Mouse (Mus musculus) bone marrow macrophage, adult 2 months (primary cell): Measurements from ENCODE around the gene Slc39a12. TPM values are rescaled to one million over a fixed set of nuclear protein-coding genes. Genes with fewer than 3 reads are reported as not detected.

Source experiments
- H3K27ac ChIP-seq: 2 replicates; pipeline ENCODE4 v1.5.1; 2012; ENCODE audit warnings: low read depth, low read length; ENCODE audit not compliant: insufficient read depth
- H3K4me1 ChIP-seq: 2 replicates; pipeline ENCODE4 v1.6.1; 2012; ENCODE audit warnings: low read length; ENCODE audit not compliant: control insufficient read depth, insufficient read depth
- H3K4me3 ChIP-seq: 2 replicates; pipeline ENCODE4 v1.5.1; 2012; ENCODE audit warnings: mild to moderate bottlenecking, low read length, moderate library complexity; ENCODE audit not compliant: insufficient read depth
- CTCF ChIP-seq: IDR thresholded peaks from 2 replicates; pipeline ENCODE4 v1.5.1; 2012; ENCODE audit warnings: low read depth, mild to moderate bottlenecking, low read length, moderate library complexity
- POLR2A ChIP-seq: IDR thresholded peaks from 2 replicates; pipeline ENCODE4 v1.6.1; 2012; ENCODE audit warnings: mild to moderate bottlenecking, low read depth, low read length, borderline replicate concordance
- polyA plus RNA-seq: library from polyadenylated mRNA; stranded (reverse); fragments of >200 nt; gene quantifications from 2 replicates; pipeline ENCODE4 v1.2.4, GENCODE M21; 2012; ENCODE audit not compliant: missing spikeins, insufficient read depth, insufficient read length

Gene Slc39a12
- polyA plus RNA-seq, result 0.48 and 0.63 TPM in 2 replicates

GRCm38 (mm10) chr2:14388162-14388561 lies at the start of gene Slc39a12:
Slc39a12 (plus strand) TSS chr2:14388316.
- TF ChIP-seq CTCF (no peak), POLR2A (no peak)
- Histone ChIP-seq H3K27ac (no peak within 1 kb of the TSS), H3K4me3 (no peak within 1 kb of the TSS)

GRCm38 (mm10) chr2:14341652-14342308 lies 46.3 kb upstream of the Slc39a12 start:
- Histone ChIP-seq H3K4me1 (peaks cover 6% of the 10 kb centered on the region), H3K4me3 (no peak overlapping the region), H3K27ac (no peak overlapping the region)
- no peak for TF ChIP-seq POLR2A

More at GRCm38 (mm10) chr2:14388162-14388561, at the start of gene Slc39a12:
- H3K4me1 ChIP-seq, result no peaks in the 10 kb centered on the region

DNA sequence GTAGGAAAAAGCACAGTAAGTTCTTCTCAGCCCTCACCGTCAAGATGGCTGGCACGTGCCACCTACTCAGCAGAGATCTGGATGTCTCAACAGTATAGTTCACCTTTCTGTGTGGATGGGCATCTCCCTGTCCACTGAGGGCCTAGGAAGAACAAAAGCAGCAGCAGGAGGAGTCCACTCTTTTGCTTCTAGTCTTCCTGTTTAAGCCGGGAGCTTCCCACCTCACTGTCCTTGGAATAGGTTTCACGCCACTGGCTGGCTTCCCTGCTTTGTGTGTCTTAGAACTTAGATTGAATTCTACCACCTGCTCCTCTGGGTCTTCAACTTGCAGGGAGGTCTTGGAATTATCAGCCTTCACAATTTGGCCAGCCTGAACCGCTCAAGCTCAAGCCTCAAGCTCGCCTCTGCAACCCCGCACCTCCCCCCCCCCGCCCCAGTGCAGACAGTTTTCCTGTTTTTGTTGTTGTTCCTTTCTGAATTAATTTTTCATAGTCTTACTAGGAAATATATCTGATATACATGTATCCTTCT lies 45.7 kb upstream of the Slc39a12 start:
- Histone ChIP-seq H3K27ac (no peak overlapping the region), H3K4me1 (peaks cover 6% of the 10 kb centered on the region)

GRCm38 (mm10) chr2:14388856-14389255 lies 740 bp downstream of the Slc39a12 start:
- Histone ChIP-seq H3K27ac (no peak overlapping the region), H3K4me1 (no peaks in the 10 kb centered on the region), H3K4me3 (no peak overlapping the region)
- TF ChIP-seq POLR2A, result no peak
- no peak for TF ChIP-seq CTCF

More for the DNA sequence above, 45.7 kb upstream of the Slc39a12 start:
- H3K4me3 ChIP-seq, result no peak overlapping the region
- no peak for TF ChIP-seq CTCF
- no peak for TF ChIP-seq POLR2A

DNA sequence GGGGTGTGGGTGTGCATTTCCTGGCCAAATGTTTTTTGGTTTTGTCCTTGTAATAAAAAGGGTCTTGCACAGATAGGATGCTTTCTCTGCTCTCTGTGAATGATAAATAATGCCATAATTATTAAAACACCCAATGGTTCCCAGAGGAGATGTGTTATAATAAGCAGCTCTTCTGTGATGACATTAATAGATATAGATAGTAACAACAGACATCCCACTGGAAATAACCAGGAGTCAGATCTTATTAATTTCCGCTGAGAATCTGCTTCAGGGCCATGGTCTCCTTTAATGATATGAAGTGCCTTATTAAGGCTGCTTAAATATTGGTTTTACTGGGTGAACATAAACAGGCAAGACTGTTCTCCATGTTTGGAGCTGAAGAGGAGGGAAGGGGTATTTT lies 2.8 kb downstream of the Slc39a12 start:
- Histone ChIP-seq H3K4me1 (no peaks in the 10 kb centered on the region), H3K4me3 (no peak overlapping the region), H3K27ac (no peak overlapping the region)
- TF ChIP-seq CTCF (no peak), POLR2A (no peak)

DNA sequence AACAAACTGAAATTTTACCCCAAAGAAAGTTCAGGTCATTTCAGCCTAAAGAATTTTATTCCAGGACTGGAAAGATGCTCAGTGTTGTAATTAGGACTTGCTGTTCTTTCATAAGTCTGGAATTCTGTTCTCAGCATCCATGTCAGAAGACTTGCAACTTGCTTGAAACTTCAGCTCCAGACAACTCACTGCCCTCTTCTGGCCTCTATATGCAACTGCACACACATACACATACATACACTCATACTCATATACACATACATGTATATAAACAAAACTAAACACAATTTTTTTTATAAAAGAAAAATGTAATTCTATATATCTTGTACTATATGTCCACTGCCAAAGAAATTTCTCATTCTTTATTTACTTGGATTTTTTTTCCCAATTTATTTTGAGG lies 14.9 kb downstream of the Slc39a12 start:
- TF ChIP-seq POLR2A (no peak), CTCF (no peak)
- no peak overlapping the region for H3K27ac ChIP-seq

GRCm38 (mm10) chr2:14428987-14429386 lies 40.9 kb downstream of the Slc39a12 start:
- Histone ChIP-seq H3K27ac (no peak overlapping the region), H3K4me1 (no peaks in the 10 kb centered on the region), H3K4me3 (no peak overlapping the region)
- TF ChIP-seq POLR2A, result no peak

More for the DNA sequence above, 14.9 kb downstream of the Slc39a12 start:
- no peaks in the 10 kb centered on the region for H3K4me1 ChIP-seq
- no peak overlapping the region for H3K4me3 ChIP-seq

- H3K4me1 ChIP-seq, result no peaks in the 10 kb centered on the region
- H3K27ac ChIP-seq, result no peak overlapping the region
- H3K4me3 ChIP-seq, result no peak overlapping the region
- TF ChIP-seq CTCF (no peak), POLR2A (no peak)
Measured at GRCm38 (mm10) chr2:14447322-14447721, 59.2 kb downstream of the Slc39a12 start.

DNA sequence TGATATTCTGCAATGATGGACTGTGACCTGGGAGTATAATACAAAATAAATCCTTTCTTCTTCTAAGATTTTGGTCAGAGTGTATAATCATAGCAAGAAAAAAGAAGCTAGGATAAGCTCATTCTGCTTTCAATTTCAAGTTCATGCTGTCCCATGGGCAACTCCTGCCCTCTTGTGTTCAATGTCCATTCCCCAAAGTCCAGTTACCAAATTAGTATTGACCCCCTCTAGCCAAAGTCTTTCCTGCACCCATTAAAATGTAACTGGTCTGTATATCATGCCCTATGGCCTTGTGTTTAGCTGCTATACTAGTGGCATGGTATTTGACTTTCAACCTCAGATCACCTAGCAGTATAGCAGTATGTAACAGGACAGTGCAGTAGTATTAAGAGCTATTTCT lies 62.8 kb downstream of the Slc39a12 start:
- TF ChIP-seq CTCF (no peak), POLR2A (no peak)
- Histone ChIP-seq H3K4me1 (no peaks in the 10 kb centered on the region), H3K27ac (no peak overlapping the region), H3K4me3 (no peak overlapping the region)

- Histone ChIP-seq H3K4me3 (no peak overlapping the region), H3K4me1 (no peaks in the 10 kb centered on the region), H3K27ac (no peak overlapping the region)
- TF ChIP-seq POLR2A, result no peak
- no peak for TF ChIP-seq CTCF
Measured at GRCm38 (mm10) chr2:14454946-14455631, 67.0 kb downstream of the Slc39a12 start.

- Histone ChIP-seq H3K4me3 (no peak overlapping the region), H3K4me1 (no peaks in the 10 kb centered on the region), H3K27ac (no peak overlapping the region)
- TF ChIP-seq POLR2A, result no peak
- TF ChIP-seq CTCF, result no peak
Measured at GRCm38 (mm10) chr2:14464438-14464837, 76.3 kb downstream of the Slc39a12 start.
